Mouse (Mus musculus): ENCODE results near the gene Hs1bp3.

DNA sequence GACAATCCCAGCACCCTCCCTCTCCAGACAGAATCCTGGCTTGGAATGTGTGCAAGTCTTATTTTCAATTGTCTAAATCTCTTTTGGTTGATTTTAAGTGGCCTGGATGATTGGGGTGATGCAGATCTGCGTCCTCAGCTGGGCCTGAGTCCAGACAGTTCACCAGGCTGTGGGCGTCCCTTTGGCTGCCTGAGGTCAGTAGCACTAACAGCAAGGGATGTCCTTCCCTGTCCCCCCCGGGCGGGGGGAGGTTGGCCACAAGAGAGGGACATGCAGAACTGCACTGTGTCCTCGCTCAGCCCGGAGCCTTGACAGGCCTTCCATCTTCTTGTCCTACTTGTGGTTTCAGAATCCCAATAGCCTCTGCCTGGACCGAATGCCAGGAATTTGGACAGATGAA is 52.1 kb downstream of the Hs1bp3 start:
- TF ChIP-seq CTCF (IDR thresholded peaks at IDR 0.05; ENCODE audit: control insufficient read depth, insufficient read depth, low read length) (no peak), POLR2A (IDR thresholded peaks at IDR 0.05; ENCODE audit: borderline replicate concordance, control insufficient read depth, low read depth, low read length) (no peak)
